Mouse (Mus musculus): Measurements from ENCODE around the gene Jhy.

- no peak for TF ChIP-seq EP300 (IDR thresholded peaks at IDR 0.05)
- TF ChIP-seq CTCF (IDR thresholded peaks at IDR 0.05) = no peak
These were observed 30.2 kb upstream of the Jhy start for GRCm38 (mm10) chr9:40994075-40994474.

Measured in lung, postnatal 0 days (tissue).